Mouse (Mus musculus) G1E (cell line): Measurements from ENCODE around the gene Pcdh11x. TPM values are rescaled to one million over a fixed set of nuclear protein-coding genes. Genes with fewer than 3 reads are reported as not detected.
"Not testable (repeated sequence)": the region's sequence is repeated elsewhere in the genome, so short reads cannot be mapped to it uniquely, and the experiment has no call there.

Source experiments
- ATAC-seq: 2 replicates; pipeline ENCODE4 v1.8.0; 2016; ENCODE audit warnings: mild to moderate bottlenecking; ENCODE audit not compliant: insufficient number of reproducible peaks, poor library complexity, low FRiP score, severe bottlenecking; ENCODE audit errors: extremely low read depth
- DNase-seq: peaks from one replicate; pipeline ENCODE4 v3.0.0; 2012; ENCODE audit warnings: low spot score
- H3K27me3 ChIP-seq: 2 replicates; pipeline ENCODE4 v1.6.1; 2012; ENCODE audit warnings: mild to moderate bottlenecking, low read length, inconsistent platforms; ENCODE audit not compliant: insufficient read depth
- H3K36me3 ChIP-seq: replicated peaks from 2 replicates; pipeline ENCODE3; 2012; ENCODE audit warnings: mild to moderate bottlenecking, inconsistent platforms
- H3K4me1 ChIP-seq: 2 replicates; pipeline ENCODE4 v1.6.1; 2012; ENCODE audit warnings: low read depth, low read length, inconsistent platforms, mixed read lengths; ENCODE audit not compliant: insufficient read depth
- H3K4me3 ChIP-seq: 2 replicates; pipeline ENCODE4 v1.5.1; 2012; ENCODE audit warnings: low read depth, mild to moderate bottlenecking, inconsistent platforms, low read length, moderate library complexity, mixed read lengths
- H3K9me3 ChIP-seq: replicated peaks from 2 replicates; pipeline ENCODE4 v1.6.1; 2012; ENCODE audit warnings: inconsistent platforms
- CTCF ChIP-seq: IDR thresholded peaks from 2 replicates; pipeline ENCODE4 v1.5.1; 2012; ENCODE audit warnings: low read depth, low read length, inconsistent platforms, mixed read lengths
- GATA1 ChIP-seq: IDR thresholded peaks from 2 replicates; pipeline ENCODE4 v1.6.1; 2012; ENCODE audit warnings: borderline replicate concordance, low read length, inconsistent platforms, mixed read lengths
- GATA2 ChIP-seq: IDR thresholded peaks from 2 replicates; pipeline ENCODE4 v1.6.1; 2012; ENCODE audit warnings: low read depth, low read length, inconsistent platforms, borderline replicate concordance
- POLR2AphosphoS5 ChIP-seq: IDR thresholded peaks from 2 replicates; pipeline ENCODE4 v1.6.1; 2012; ENCODE audit warnings: low read depth, low read length, inconsistent platforms; ENCODE audit not compliant: insufficient replicate concordance
- TAL1 ChIP-seq: conservative IDR thresholded peaks from 2 replicates; pipeline ENCODE4 v1.6.1; 2012; ENCODE audit warnings: low read depth, low read length, inconsistent platforms, mixed read lengths
- polyA plus RNA-seq: library from polyadenylated mRNA; stranded (reverse); fragments of >175 nt; gene quantifications from 2 replicates; pipeline ENCODE4 v1.2.3, GENCODE M21; 2012
- total RNA-seq, 2 experiments: library from RNA; stranded (forward) in 1 of 2; stranded (reverse) in 1 of 2; fragments of 200-1000 nt in 1 of 2; fragments of >200 nt in 1 of 2; fragmentation: Nextera tagmentation in 1 of 2; gene quantifications; 2 replicates each; pipeline ENCODE4 v1.2.3; 2014 to 2017

Pcdh11x gene
- total and polyA plus RNA-seq, 3 experiments, result under 0.01 TPM; not detected in 2

GRCm38 (mm10) chrX:120292832-120293750 lies 3.0 kb downstream of the Pcdh11x start:
- Histone ChIP-seq H3K27me3 (no peaks in the 10 kb centered on the region), H3K36me3 (no peaks in the 10 kb centered on the region), H3K4me1 (no peaks in the 10 kb centered on the region), H3K9me3 (peaks cover 16% of the 10 kb centered on the region), H3K4me3 (no peak overlapping the region)
- no peak for DNase-seq
- TF ChIP-seq GATA1, result no peak
- TF ChIP-seq GATA2, result no peak
- TF ChIP-seq TAL1, result no peak
- no peak for ATAC-seq

- no peaks in the 10 kb centered on the region for H3K4me1 ChIP-seq
- no peak for ATAC-seq
- H3K9me3 ChIP-seq, result no peaks in the 10 kb centered on the region
- H3K36me3 ChIP-seq, result no peaks in the 10 kb centered on the region
- H3K4me3 ChIP-seq, result no peak overlapping the region
- DNase-seq, result no peak
- no peak for TF ChIP-seq GATA1
- no peak for TF ChIP-seq GATA2
- no peak for TF ChIP-seq POLR2AphosphoS5
- TF ChIP-seq CTCF, result no peak
- no peak for TF ChIP-seq TAL1
- H3K27me3 ChIP-seq, result no peaks in the 10 kb centered on the region
Measured at GRCm38 (mm10) chrX:120301469-120302175, 11.6 kb downstream of the Pcdh11x start.

GRCm38 (mm10) chrX:120312995-120313394 lies 22.9 kb downstream of the Pcdh11x start, which contains the start of gene H2afb3:
TSS of gene H2afb3 (minus strand) at chrX:120313095.
- H3K36me3 ChIP-seq, ATAC-seq, H3K9me3 ChIP-seq, H3K4me3 ChIP-seq, H3K4me1 ChIP-seq, H3K27me3 ChIP-seq, DNase-seq: not testable (repeated sequence)

GRCm38 (mm10) chrX:120466225-120466624 lies 176.2 kb downstream of the Pcdh11x start:
- no peaks in the 10 kb centered on the region for H3K9me3 ChIP-seq
- no peaks in the 10 kb centered on the region for H3K27me3 ChIP-seq
- H3K36me3 ChIP-seq, result no peaks in the 10 kb centered on the region
- DNase-seq (no peak), ATAC-seq (no peak)
- H3K4me1 ChIP-seq, result no peaks in the 10 kb centered on the region
- TF ChIP-seq CTCF (no peak), GATA1 (no peak), POLR2AphosphoS5 (no peak), TAL1 (no peak), GATA2 (no peak)
- no peak overlapping the region for H3K4me3 ChIP-seq

GRCm38 (mm10) chrX:120486428-120486827 lies 196.4 kb downstream of the Pcdh11x start:
- TF ChIP-seq POLR2AphosphoS5, result no peak
- TF ChIP-seq GATA1, result no peak
- TF ChIP-seq CTCF, result no peak
- no peak for TF ChIP-seq TAL1
- TF ChIP-seq GATA2, result no peak
- no peak for DNase-seq
- H3K27me3 ChIP-seq, result no peaks in the 10 kb centered on the region
- H3K4me3 ChIP-seq, result no peak overlapping the region
- H3K9me3 ChIP-seq, result no peaks in the 10 kb centered on the region
- no peak for ATAC-seq
- no peaks in the 10 kb centered on the region for H3K36me3 ChIP-seq
- H3K4me1 ChIP-seq, result no peaks in the 10 kb centered on the region

GRCm38 (mm10) chrX:120524986-120525385 lies 234.9 kb downstream of the Pcdh11x start:
- no peak for TF ChIP-seq GATA2
- TF ChIP-seq CTCF, result no peak
- no peak for TF ChIP-seq TAL1
- no peak for TF ChIP-seq POLR2AphosphoS5
- TF ChIP-seq GATA1, result no peak
- no peaks in the 10 kb centered on the region for H3K4me1 ChIP-seq
- ATAC-seq (no peak), DNase-seq (no peak)
- no peak overlapping the region for H3K4me3 ChIP-seq
- H3K27me3 ChIP-seq, result no peaks in the 10 kb centered on the region
- H3K9me3 ChIP-seq, result no peaks in the 10 kb centered on the region
- no peaks in the 10 kb centered on the region for H3K36me3 ChIP-seq
